Mouse (Mus musculus): ENCODE results near the gene Arpin.

- TF ChIP-seq CHD2 (IDR thresholded peaks at IDR 0.05; ENCODE audit: low read depth, low read length), result no peak
- no peak for TF ChIP-seq MAFK (IDR thresholded peaks at IDR 0.05; ENCODE audit: insufficient read depth, low read depth, low read length)
- TF ChIP-seq ZC3H11A (IDR thresholded peaks at IDR 0.05; ENCODE audit: borderline replicate concordance, low read depth, low read length), result no peak
- no peak for TF ChIP-seq ZNF384 (IDR thresholded peaks at IDR 0.05; ENCODE audit: low read depth, low read length)
Observed at GRCm38 (mm10) chr7:79895225-79895624, 39.9 kb downstream of the Arpin start.
